Mouse (Mus musculus) gastrocnemius, postnatal 14 days (tissue): ENCODE results near the gene Sptb. TPM values are rescaled to one million over a fixed set of nuclear protein-coding genes. Genes with fewer than 3 reads are reported as not detected.

Experiments
- DNase-seq: peaks from one replicate; pipeline ENCODE4 v3.0.0; 2021; ENCODE audit warnings: mixed read lengths
- intact Hi-C: fragments of 180-260 bp; cut with DNase I; formaldehyde crosslinking; loops from one replicate; pipeline ENCODE4 v1.15.1; 2025; ENCODE audit warnings: low total_unique reads
- total RNA-seq, 2 experiments: library from RNA; stranded (reverse); gene quantifications; 2 replicates each; pipeline ENCODE4 v1.2.3; 2021

Sptb gene
- total RNA-seq, 2 experiments from 2014 or later = 88.9 to 93.1 TPM

DNA sequence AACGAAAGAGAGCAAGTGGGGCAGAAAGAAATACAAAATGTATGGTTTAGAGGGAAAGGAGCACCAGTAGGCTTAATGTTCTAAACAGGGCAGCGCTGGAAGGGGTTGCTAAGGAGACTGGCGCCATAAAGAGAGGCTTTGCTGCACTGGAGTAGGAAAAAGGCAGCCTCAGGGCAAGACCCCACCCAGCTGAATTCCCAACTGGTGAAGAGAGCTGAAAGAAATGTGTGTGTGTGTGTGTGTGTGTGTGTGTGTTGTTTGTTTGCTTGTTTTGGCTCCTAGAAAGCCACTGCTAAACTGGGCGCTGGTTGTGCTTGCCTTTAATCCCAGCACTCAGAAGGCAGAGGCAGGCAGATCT is 94.8 kb downstream of the Sptb start:
- intact Hi-C loops = no loop called here
- no peak for DNase-seq

DNA sequence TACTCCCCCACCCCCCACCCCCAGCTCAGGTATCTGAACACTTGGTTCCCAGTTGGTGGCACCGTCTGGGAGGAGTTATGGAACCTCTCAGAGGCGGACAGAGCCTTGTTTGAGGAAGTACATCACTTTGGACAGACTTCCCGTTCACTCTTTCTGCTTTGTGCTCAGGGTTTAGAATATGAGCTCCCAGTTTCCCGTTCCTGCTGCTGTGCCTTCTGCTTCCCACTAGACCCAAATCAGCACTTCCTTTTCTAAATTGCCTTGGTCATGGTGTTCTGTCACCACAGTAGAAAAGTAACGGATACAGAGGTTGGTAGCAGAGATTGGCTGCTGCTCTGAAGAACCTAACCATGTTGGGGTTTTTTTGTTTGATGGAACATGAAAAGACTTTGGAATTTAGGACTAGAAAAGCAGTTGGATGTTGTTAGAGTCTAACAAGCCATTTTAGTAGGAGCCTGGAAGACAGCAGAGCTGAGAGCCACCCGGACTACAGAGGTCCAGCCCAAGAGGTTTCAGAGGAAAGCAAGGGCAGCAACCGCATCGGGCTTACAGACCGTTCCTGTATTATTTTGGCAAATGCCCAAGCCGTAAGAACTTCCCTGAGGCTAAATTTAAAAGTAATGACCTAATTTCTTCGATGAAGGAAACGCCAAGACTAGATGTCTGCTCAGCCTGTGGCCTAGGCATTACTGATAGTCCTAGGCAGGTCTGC is 95.3 kb downstream of the Sptb start:
- DNase-seq = no peak
- intact Hi-C loops = no loop called here

DNA sequence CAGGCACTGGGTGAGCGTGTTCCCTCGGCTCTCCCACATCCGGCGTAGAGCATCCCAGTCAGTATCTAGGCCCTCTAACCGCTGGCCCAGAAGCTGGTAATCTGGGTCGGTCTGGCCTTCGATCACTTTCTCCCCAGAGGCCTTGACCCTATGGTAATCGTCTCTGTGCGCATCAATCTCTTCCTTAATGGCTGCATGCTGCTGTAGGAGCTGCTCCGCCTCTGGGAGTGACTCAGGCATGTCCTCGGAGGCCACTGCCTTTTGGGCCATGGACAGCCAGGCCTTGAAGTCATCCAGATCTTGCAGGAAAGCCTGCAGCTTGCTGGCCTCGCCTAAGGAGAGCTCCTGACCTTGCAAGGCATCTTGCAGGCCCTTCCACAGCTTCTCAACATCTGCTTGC is 97.7 kb downstream of the Sptb start:
- no peak for DNase-seq
- intact Hi-C loops = no loop called here

DNA sequence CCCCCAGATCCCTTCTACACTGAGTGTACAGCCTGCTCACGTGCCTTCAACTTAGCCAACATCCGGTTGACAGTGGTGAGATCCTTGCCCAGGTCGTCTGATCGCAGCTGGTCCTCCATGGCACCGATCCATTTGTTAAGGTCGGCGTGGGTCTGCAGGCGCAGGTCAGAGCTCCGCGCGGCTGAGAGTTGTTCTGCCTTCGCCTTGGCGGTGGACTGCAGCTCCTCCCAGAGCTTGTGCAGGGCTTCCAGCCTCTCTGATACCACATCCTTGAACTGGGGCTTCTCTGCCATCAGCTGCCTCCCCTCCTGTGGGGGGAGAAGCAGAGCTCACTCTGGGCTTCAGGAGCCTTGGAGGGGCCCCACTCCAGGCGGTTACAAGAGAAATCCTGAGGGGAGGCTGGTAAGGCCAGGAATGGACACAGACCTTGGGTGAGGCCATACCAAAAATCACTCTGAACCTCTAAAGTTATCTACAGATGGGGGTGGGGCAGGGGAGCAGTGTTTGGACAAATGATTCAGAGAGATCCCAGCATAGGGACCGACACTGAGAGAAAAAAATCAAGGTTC is 101.3 kb downstream of the Sptb start:
- no peak for DNase-seq
- intact Hi-C loops = no loop called here

DNA sequence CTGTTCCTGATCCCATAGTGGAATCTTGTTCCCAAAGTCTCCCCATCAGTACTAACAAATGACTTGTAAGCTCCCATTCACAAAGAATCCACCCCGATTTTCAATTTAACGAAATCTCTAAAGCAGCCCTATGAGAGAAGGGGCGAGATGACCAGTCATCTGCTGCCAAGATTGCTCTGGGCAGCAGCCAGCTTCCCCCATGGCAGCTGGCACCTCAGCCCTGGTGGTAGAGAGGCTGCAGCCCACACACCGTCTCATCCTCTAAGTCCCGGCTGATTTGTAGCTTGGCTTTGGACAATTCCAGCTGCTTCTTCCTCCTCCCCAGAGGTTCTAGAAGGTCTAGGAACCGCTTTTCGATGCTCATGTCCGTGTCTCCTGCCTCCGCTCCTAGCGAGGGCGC is 102.1 kb downstream of the Sptb start:
- intact Hi-C loops = no loop called here
- no peak for DNase-seq

DNA sequence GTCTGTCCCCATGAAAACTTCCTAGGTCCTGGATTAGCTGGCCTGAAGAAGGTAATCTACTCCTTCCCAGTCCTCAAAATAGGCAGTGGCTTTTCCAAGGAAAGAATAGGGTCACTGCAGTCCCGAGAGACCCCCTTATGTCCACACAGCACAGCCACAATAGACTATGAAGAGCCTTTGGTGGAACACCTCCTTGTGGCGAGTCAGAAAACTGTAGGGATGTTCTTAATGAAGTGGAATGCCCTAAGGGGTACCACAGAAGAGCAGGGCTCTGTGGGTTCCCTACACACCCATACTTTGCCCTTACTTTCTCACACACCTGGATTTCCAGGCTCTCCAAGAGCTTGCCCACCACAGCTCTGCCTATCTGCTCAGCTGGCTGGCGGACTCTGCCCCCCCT is 104.5 kb downstream of the Sptb start:
- DNase-seq = no peak
- intact Hi-C loops = no loop called here

DNA sequence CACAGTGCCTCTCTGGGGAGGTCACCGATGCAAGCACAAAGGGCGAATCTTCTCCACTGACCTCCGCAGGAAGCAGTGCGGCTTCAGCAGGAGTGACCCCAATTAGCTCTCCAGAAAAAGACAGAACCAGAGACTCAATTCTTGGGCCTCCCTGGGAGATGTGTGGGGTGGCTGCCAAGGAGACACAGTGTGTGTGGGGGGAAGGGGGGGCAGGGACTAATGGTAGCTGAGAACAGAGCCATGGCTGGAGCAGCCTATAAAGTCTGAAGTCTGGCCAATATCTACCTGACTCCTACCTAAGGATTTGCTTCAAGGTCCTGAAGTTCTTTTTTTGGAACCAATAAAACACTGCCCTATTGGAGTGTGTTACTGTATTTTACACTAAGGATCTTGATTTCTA is 105.8 kb downstream of the Sptb start:
- intact Hi-C loops = no loop called here
- no peak for DNase-seq

DNA sequence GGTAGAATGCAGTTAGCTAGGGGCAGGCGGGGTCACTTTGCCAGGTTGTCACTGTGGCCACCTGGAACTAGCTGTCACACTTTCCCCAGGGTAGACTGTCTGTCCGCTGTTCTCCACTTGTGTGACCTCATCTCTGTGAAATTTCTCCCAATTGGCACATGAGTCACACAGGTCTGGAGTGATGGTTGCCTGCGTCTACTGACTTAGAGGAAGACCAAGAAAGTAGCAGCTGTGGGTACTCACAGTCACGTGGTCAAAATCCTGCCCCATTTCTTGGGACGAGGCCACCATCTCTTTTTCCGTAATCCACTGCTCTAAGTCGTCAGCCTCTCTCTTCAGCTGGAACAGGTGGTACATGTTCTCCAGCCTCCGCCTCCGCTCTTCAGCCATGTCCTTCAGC is 106.6 kb downstream of the Sptb start:
- intact Hi-C loops = no loop called here
- no peak for DNase-seq

DNA sequence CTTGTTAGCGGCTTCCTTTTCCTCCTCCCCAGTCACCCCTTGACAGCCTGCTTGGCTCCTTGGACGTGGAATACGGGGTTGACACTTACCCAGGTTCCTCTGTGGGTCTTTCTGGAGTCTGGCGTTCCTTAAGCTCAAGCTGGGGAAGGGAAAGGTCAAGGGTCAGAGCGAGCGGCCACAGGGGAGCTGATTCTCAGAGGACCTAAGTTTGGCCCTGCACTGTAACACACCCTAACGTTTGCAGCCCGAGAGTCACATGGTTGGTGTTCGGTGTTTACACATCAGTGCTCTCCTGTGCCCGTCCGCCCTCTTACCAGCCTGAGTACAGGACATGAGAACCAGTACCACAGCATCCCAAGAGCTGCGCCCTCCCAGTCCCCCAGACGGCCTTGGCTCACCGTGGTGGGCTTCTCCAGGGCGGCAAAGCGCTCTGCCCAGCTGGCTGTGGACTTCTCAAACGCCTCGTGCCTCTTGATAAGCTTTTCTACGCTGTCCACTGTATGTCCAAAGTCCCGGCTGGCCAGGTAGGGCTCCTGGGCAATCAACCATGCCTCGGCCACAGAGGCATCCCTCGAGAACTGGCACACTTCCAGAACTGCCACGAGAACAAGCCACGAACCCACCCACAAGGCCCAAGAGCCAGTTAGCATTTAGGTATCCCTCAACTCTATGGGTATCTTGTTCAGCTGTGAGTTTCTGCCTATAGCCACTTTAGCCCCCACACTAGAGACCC is 112.0 kb downstream of the Sptb start:
- no peak for DNase-seq
- intact Hi-C loops = no loop called here

DNA sequence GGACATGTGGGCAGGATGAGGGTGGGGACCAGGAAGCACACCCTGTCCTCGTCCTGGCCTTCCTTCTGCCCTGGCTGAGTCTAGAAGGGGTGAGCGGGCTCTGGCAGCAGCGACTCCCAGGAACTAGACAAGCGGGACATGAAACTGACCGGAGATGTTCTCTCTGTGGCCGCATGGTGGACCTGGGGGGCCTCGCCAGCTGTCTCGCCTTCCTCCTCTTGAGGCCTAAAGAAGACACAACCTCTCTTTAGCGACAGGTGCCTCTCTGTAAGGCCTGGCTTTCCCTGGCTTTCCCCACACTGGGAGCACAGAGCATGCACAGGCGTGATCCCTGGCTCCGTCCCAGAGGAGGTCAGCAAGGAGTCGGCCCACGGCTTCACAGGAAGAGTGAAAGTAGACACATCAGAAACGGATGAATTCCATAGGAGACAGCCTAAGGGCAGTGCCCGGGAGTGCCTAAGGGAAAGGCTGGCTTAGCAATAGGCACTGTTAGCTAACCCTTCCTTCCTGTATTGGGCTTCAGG is 112.7 kb downstream of the Sptb start:
- DNase-seq = no peak
- intact Hi-C loops = loop anchor here (2.0 kb wide), 1 partner anchor 101 kb away; no protein-coding TSS in a partner anchor

DNA sequence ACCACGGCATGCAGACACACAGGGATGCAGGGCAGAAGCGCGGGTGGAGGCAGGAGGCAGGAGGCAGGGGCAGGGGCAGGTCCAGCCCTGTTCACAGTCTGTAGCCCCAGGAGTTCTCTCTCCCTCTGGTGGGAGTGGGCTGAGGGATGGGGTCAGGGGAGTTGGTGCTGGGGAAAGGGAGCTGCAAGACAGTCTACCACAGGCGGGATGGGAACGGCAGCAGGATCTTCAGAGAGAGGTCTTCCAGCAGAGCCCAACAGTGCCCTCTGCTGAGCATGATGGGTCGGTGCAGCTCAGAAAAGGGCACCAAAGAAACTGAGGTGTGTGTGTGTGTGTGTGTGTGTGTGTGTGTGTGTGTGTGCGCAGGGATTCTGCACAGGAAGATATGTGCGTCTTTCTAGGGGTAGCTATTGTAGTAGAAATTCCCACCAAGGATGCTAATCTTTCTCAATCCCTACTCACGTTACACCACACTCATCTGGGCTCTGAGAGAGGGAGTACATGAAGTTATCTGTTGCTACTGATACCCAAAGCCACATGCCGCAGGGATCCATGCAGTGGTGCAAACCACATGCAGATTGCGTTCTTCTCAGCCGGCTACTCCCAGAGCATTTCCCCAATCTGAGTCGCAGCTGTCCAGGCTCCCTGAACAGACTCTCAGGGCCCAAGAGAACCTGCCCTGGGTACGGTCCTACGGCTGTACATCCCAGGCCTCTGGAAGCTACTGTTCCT is 113.9 kb downstream of the Sptb start:
- intact Hi-C loops = loop anchor here (2.0 kb wide), 1 partner anchor 100 kb away; no protein-coding TSS in a partner anchor
- DNase-seq = peak; percentile 71

DNA sequence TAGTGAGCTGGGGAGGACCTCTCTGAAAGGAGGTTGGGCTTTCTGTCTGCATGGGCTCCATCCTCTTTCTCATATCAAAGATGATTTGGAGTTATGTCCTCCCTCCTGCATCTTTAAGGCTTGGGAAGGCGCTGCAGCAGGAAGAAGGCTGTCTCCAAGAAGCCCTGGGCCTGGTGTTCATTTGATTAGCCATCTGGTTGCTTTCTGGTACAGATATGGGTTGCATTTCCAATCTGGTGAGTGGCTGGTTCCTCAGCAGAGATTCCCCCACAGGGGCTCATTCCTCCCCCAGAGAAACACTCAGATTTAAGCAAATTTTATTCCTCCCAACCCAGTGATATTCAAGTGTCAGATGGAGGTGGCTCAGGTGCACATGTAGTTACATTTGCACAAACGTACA is 114.5 kb downstream of the Sptb start:
- DNase-seq = no peak
- intact Hi-C loops = loop anchor here (2.0 kb wide), 1 partner anchor 99 kb away; no protein-coding TSS in a partner anchor

DNA sequence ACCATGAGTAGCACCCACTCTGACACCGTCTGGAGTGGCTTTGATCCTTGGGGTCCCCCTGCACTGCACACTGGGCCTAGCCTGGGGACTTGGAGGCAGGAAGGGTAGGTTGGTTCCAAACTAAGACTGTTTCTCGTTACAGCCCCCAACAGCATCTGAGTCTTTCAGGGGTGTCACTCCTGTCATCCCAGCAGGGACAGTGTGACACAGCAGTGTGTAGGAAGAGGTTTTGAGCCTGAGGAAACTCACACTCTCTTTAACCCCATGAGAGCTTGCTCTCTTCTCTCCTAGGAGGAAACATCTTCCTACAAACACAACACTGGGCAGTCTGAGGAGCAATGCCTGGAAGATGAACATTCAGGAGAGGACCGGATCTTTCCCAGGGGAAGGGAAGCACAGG is 115.8 kb downstream of the Sptb start:
- DNase-seq = no peak
- intact Hi-C loops = no loop called here

DNA sequence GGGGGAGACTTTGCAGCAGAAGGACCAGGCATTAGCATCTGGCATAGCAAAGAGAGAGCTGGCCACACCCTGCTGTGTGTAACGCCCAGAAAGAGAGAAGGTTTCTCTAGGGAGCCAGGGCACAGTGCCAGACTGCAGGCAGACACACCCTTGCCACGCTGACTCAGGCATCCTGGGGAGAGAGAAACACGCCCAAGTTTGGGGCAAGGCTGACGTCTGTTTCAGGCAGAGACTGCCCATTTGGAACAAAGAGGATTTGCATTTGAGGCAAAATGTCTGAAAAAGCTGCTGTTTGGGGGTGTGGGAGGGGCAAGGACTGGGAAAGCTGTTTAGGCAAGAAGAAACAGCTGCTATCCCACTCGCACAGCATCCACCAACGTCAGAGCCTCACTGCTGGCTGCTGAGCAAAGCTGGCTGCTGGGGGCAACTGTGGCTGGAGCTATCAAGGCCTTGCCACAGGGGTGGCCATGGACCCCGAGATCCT is 116.5 kb downstream of the Sptb start:
- intact Hi-C loops = no loop called here
- peak; percentile 88 for DNase-seq

DNA sequence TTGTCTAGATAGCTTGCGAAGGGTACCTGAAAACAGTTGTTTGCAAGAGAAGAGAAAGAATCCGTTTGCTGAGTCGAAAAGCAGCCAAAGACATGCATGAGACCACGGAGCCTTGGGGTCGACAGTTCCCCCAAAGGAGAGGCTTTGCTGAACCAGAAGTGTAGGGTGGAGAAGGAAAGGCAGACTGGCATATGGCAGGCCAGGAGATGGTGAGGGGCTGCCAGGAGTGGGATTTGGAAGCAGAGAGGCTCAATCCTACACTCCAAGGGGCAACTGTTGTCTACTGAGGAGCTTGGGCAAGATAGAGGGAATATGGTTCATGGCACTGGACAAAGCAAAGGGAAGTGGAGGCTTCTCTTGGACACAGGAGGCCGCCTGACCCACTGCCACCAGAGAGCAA is 117.1 kb downstream of the Sptb start:
- intact Hi-C loops = no loop called here

DNA sequence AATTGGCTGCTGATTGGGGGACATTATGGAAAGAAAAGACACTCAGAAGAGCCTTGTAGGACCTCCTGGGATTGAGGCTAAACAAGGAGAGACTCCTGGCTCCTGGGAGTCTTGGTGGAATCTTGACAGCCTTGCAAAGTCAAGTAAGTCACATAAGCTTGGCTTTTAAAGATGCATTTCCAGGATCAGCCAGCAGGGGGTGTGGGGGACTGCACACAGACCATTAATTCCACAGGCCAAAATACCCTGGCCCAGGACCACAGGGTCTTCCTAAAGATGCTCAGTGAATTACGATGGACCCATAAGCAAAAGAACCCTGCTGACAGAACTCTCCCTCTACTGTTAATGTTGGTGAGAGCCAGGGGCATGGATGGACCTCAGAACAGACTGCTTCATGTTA is 118.1 kb downstream of the Sptb start:
- intact Hi-C loops = no loop called here
- DNase-seq = peak; percentile 42

More for the DNA sequence above, 117.1 kb downstream of the Sptb start:
- DNase-seq = no peak

DNA sequence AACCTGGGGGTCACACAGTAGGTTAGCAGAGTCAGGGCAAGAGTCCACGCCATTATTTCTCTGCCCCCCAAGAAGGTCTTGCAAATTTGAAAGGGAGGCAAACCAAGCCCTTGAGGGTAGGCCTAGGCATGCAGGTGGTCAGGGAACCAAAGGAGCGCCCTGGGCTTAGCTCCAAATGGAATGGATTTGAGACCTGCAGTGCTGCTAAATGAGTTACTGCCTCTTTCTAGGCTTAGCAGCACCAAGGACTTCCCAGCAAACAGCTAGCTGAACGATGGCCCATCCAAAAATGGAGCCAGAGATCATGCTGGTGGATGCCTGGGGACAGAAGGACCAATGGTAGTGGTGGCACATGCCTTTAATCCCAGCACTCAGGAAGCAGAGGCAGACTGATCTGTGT is 119.3 kb downstream of the Sptb start:
- DNase-seq = no peak
- intact Hi-C loops = no loop called here

DNA sequence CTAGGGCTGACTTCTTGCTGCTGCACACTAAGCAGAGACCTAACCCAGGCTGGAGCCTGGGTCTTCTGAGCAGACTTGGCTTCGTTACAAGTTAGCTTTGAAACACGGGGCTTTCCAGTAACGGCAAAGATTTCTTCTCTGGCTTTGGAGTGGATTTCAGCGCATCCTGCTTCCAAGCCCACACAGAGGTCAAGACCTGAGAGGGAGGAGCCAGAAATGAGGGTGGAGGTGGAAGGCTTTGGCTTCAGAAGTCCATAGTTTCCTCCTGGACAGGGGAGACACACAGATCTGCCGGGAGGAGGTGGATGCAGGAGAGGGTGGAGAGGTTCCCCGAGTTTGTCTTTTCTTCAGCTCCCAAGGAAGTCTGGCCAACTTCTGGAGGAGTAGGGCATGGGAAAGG is 120.8 kb downstream of the Sptb start:
- no peak for DNase-seq
- intact Hi-C loops = no loop called here

DNA sequence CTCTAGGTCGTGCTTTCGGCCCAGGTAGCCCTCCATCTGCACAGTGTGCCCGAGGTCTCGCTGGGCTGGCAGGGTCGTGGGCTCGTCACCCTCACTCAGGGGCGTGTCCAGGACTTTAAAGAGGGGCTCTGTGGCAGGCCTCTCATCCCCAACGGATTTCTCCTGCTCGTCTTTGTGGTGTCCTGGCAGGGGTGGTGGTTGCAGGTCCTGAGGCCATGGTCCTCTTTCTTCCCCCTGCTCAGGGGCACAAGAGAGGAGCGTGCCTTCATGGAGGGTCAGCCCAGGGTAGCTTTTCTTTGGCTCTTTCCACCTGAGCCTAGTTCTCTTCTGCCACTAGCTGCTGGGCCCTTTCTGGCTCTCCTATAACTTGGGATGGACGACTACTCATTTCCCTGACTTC is 123.0 kb downstream of the Sptb start:
- DNase-seq = no peak
- intact Hi-C loops = no loop called here

DNA sequence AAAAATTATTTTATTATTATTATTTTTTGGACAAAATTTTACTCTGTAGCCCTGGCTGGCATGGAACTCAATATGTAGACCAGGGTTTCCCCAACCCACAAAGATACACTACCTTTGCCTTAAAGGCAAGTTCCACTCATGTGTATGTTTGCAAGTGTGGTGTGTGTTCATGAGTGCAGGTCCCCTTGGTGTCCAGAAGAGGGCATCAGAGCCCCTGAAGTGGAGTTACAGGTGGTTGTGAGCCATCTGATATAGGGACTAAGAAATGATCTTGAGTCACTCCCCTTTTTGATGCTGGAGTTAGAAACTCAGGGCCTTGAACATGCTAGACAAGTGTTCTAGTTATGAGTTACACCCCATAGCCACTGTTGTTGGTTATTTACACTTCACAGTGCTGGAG is 125.3 kb downstream of the Sptb start:
- DNase-seq = no peak
- intact Hi-C loops = no loop called here
